Comparison of ENCODE assay signal across 9 mouse cellular contexts in the genomic region with DNA sequence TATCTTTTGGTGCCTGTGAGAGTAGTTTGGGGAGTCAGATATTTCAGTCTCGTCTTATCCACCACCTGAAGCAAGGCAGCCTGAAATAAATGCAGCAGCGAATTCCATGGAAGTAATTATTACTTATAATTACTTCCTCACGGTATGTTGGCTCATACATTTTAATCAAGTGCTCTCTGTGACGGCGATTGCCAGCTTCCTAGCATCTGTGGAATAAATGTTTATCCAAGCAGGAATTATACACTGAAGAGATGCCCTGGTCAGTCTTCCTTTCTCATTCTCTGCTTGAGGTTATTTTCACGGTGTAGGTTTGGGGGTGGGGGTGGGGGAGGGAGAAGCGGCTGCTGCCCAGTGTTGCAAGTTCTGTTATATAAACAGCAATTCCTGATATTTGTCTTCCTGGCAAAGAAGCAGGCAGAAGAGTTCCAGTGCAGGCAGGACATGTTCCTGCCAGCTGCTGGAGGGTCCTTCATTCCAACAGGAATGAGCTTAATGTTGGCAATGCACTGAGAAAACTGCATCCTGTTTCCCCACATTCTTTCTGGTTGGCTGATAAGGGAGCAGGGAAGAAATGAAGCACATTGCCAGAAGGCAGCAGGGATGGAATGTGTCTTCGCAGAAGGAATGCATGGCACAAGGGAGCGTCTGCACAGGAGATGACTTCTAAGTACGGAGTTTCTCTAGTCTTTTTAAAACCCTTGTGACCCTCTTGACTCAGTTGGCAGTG. TPM values are rescaled to one million over a fixed set of nuclear protein-coding genes. Genes with fewer than 3 reads are reported as not detected.
A peak's percentile ranks its signal among the peaks of the same experiment; 100 is the strongest.
DNase-seq lines count a peak whose midpoint lies in the region; ATAC-seq and TF ChIP-seq lines count a peak whose summit lies in the region.
"Had no signal": no experiment of that assay in that cellular context is flagged by ENCODE, and none has a peak within 500 bp of the region (broad histone marks: within the 10 kb centered on the region; RNA-seq: fewer than 3 reads in every experiment).

No protein-coding gene starts in this region.

- 28% methylated on average over 10 of the region's 10 CpGs for WGBS in heart, embryonic 14.5 days

- DNase-seq in NIH3T3 (ENCODE audit: low read depth) = peak; percentile 76
- peak; percentile 21 for DNase-seq in cerebellum, adult 11-12 months
- DNase-seq in lung, postnatal 36 days = peak; percentile 59
- DNase-seq in gastrocnemius, postnatal 4 days (ENCODE audit: low spot score in 2 of 2) = no peak
- DNase-seq in gastrocnemius, adult 2 months = no peak
- no peak for DNase-seq in kidney, postnatal 10 days
- DNase-seq: thymus, adult 2 months had no signal

- H3K27me3 ChIP-seq in heart, embryonic 14.5 days (ENCODE audit: control insufficient read depth, insufficient read depth, low read length) = no peaks in the 10 kb centered on the region

- H3K9me3 ChIP-seq in heart, embryonic 14.5 days (ENCODE audit: control insufficient read depth, low read length) = no peaks in the 10 kb centered on the region

- ATAC-seq in heart, embryonic 14.5 days (ENCODE audit: insufficient number of reproducible peaks, insufficient read depth, low FRiP score, low read depth) = no peak

- H3K4me1 ChIP-seq in heart, embryonic 14.5 days (ENCODE audit: control insufficient read depth in 2 of 2, insufficient read depth in 2 of 2, low read length in 2 of 2) = peaks cover 2 to 8% of the 10 kb centered on the region in 2 experiments; a peak in 2 of 4 replicates

- TF ChIP-seq CTCF in gastrocnemius, adult 2 months (IDR thresholded peaks at IDR 0.05) = no peak

- H3K4me3 ChIP-seq in heart, embryonic 14.5 days (ENCODE audit: control insufficient read depth in 1 of 2, insufficient read depth in 1 of 2, low read depth in 1 of 2, low read length in 2 of 2) = no peak overlapping the region
- H3K4me3 ChIP-seq in gastrocnemius, adult 2 months = no peak overlapping the region

- peak overlapping the region; percentile 6; the same call in 1 of the 2 replicates for H3K4me2 ChIP-seq in heart, embryonic 14.5 days (ENCODE audit: low read length)

- H3K27ac ChIP-seq in heart, embryonic 14.5 days (replicated peaks in 1 of 2; ENCODE audit: control insufficient read depth in 1 of 2, insufficient read depth in 1 of 2, low read depth in 2 of 2, low read length in 2 of 2) = no peak overlapping the region
- no peak overlapping the region for H3K27ac ChIP-seq in gastrocnemius, adult 2 months
- H3K27ac ChIP-seq: liver, embryonic 14.5 days had no signal

- intact Hi-C loops in gastrocnemius, adult 2 months (cut with DNase I) = no loop called here

- H3K36me3 ChIP-seq in heart, embryonic 14.5 days (ENCODE audit: control insufficient read depth, insufficient read depth, low read length) = no peaks in the 10 kb centered on the region

- H3K9ac ChIP-seq in heart, embryonic 14.5 days (ENCODE audit: low read length) = no peak overlapping the region
- H3K9ac ChIP-seq: liver, embryonic 14.5 days had no signal

RNA-seq across cellular contexts. Expression of a gene that starts 43.4 kb away (rescaled TPM):
- 0.08 and 0.55 TPM in 2 replicates for polyA plus RNA-seq in heart, embryonic 14.5 days (2014; fragmentation: Nextera tagmentation; extraction: Ambion mirVana)
- under 1 TPM; 0.12 to 0.13 TPM for total RNA-seq in gastrocnemius, postnatal 4 days (2021)
- not detected for total RNA-seq in gastrocnemius, adult 2 months (2021)
- polyA plus RNA-seq: thymus, adult 2 months had no signal

Comparison
In these comparisons a context has a peak if more than half of its experiments do, and no peak if none do; other contexts are left out.
1. DNase-seq: peak in NIH3T3 (single experiment), cerebellum, adult 11-12 months (single experiment) and lung, postnatal 36 days (single experiment); none in gastrocnemius, postnatal 4 days (0 of 2), gastrocnemius, adult 2 months (single experiment) and kidney, postnatal 10 days (single experiment).